Mouse (Mus musculus) testis, adult 2 months (tissue): Measurements from ENCODE around the gene Scamp4.

Source experiments
- CTCF ChIP-seq: fragments of 200-500 bp; IDR thresholded peaks from 2 replicates; pipeline ENCODE4 v1.5.1; 2012; ENCODE audit warnings: low read depth, mild to moderate bottlenecking, inconsistent platforms, low read length, moderate library complexity; ENCODE audit not compliant: control insufficient read depth, insufficient read depth, insufficient replicate concordance
- POLR2A ChIP-seq: fragments of 200-500 bp; IDR thresholded peaks from 2 replicates; pipeline ENCODE4 v1.6.1; 2012; ENCODE audit warnings: low read depth, mild to moderate bottlenecking, inconsistent platforms, low read length, moderate library complexity; ENCODE audit not compliant: control insufficient read depth

- no peak for TF ChIP-seq CTCF
- TF ChIP-seq POLR2A = no peak
Observed at GRCm38 (mm10) chr10:80654866-80655265, 52.2 kb downstream of the Scamp4 start.
